Mouse (Mus musculus) spleen, adult 12 weeks (tissue): ENCODE data around the gene St6galnac1.
A peak's percentile ranks its signal among the peaks of the same experiment; 100 is the strongest.
"Not testable (repeated sequence)": the region's sequence is repeated elsewhere in the genome, so short reads cannot be mapped to it uniquely, and the experiment has no call there.

Source experiments
- DNase-seq: peaks from one replicate; pipeline ENCODE4 v3.0.0; 2022; ENCODE audit warnings: low spot score

Gene St6galnac1

DNA sequence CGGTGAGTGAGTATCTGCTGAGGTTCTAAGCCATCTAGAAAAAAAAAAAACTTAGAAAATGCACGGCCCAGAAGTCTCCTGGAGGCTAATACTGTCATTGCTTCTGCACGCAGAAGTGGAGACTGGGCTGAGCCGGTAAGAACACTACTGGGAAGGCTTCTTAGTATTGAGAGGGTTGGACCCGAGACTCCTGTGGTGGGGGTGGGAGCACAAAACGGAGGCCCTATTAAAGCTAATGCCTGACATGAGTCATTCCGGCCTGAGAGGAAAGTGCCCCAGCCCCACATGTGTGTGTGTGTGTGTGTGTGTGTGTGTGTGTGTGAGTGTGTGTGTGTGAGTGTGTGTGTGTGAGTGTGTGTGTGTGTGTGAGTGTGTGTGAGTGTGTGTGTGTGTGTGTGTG is 31.8 kb upstream of the St6galnac1 start:
- DNase-seq: no peak

GRCm38 (mm10) chr11:116806136-116807071 is 31.1 kb upstream of the St6galnac1 start:
- DNase-seq: no peak

DNA sequence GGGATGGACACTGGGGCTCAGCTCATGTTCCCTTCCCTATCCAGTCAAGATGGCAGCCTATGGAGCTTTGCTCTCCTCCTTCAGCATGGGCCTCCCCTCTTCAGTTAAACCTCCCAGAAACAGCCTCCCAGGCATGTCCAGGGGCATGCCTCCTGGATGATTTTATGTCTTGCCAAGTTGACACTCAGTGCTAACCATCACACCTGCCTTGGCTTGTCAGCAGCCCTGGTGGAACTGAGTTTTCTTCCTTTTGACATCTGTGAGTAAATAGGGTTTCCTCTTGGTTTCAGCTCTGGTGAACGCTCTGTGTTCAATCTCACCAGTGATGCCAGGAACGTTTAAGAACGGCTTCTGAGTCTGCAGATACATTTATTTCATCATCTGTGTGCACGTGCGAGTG is 27.4 kb upstream of the St6galnac1 start:
- DNase-seq: no peak

DNA sequence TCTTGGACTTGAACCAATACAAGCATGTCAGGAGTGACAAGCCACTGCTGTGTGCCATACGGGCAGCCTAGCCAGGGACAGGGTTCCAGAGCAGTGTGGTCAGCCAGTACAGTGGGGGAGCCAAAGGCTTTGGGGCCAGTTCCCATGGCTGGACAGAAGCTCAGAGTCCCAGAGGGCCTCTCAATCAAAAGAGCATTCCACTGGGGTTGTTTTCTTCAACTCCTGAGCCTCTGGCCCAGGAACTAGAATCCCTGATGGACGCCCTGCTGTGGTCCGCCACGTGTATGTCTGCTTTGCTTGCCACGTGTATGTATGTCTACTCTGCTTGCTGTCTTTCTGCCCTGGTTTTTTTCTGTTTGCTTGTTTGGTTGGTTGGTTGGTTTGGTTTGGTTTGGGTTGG is 25.8 kb upstream of the St6galnac1 start:
- DNase-seq: no peak

DNA sequence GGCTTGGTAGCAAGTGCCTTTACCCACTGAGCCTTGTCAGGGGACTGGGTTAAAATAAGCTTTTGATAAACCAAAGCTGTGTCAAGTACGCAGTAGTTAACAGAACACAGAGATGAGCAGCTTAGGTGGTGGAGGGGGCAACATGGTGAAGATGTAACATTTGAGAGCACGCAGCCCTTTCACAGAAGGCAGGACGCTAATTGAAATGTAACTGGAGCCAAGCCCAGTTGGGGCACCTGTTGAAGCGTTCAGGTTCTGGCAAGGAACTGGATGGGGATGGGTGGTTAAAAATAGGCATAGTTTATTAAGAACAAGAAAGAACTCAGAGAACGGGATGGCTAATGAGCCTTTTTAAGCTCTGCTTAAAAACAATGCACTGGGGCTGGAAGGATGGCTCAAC is 24.1 kb upstream of the St6galnac1 start:
- no peak for DNase-seq

DNA sequence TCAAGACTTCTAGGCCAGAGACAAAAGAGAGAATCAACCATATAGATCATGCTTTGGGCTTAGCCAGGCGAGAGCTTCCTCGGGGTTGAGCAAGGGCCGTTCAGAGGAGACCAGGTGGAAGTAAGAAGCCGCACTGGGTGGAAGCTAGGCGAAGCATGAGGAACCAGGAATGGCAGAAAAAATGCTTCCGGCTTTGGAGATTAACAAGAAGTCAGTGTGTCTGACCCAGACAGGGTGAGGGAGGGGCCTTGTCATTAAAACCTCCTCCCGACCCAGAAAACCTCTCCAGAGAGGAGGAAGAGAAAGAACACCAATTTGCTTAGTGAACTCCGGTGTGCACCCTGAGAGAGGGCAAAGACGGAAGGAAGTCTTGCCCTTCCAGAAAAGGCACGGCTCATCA is 8.9 kb upstream of the St6galnac1 start:
- DNase-seq: no peak

DNA sequence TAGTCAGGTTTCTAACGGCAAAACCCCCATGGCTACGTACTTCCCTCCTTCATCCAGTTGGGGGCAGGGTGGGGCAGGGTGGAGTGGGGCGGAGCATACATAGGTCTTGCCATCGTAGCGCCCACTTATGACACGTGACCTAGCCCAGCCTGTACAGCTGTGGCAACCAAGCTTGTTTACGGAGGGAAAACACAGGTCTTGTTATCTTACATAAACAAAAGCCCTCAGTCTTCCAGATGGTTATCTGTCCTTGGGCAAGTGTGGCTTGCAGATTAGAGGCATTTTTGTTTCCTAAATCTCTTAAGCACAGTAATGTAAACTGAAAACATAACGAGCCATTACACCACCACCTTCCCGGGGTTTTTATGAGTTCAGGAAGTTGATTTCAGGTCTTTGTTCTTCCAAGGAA is 7.4 kb upstream of the St6galnac1 start:
- peak; percentile 49 for DNase-seq

DNA sequence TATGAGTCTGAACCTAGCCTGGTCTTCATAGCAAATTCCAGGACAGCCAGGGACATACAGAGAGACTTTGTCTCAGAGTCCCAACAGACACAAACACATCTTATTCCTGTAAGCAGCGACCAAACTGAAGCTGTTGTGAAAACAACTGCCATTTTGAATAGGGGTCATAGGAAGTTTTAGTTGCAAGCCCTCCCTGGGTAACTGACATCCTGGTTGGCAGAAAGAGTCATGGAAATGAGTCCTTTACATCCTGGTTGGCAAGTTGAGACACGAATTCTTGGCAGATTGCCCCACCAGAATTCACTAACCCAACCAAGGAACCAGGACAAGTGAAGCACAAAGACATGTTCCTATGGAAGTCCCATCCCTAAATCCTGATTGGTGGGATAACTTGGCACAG is 2.1 kb downstream of the St6galnac1 start:
- no peak for DNase-seq

DNA sequence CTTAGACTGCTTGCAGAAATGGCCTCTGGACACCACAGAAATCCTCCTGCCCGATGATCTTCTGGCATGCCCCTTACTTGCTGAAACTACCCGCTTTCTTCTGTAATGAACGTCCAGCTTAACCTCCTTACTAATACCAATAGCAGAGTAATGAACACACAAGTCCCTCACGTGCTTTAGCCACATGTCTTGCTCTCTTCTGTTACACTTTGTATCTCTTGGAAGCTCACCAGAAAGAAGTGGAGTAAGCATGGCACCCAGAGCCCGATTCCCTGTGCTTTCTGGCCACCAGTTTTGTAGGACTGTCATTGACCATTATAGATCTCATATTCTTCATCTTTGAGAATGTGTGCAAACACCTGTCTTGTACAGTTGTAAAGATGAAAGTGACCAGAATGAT is 5.4 kb downstream of the St6galnac1 start:
- no peak for DNase-seq

- DNase-seq: no peak
Observed at GRCm38 (mm10) chr11:116764946-116765345, 10.4 kb downstream of the St6galnac1 start.

DNA sequence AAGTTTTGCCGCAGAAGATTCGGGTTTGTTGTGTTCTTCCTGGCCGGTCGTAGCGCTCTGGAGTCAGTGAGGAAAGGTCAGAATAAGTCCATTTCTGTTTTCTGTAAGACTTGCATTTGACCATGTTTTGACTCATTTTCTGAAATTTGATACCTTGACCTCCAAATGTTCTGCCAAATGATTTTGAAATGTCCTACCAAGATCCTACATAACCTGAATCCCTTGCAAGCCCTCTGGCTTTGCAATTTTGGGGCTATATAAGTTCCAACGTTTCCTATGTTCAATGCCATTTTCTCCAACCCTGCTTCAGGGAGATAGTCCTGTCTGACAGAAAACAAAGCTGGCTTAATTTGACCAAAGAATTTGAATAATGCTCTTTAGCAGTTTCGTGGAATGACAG is 11.0 kb downstream of the St6galnac1 start:
- DNase-seq: no peak

GRCm38 (mm10) chr11:116755191-116755590 is 20.1 kb downstream of the St6galnac1 start:
- DNase-seq: no peak

DNA sequence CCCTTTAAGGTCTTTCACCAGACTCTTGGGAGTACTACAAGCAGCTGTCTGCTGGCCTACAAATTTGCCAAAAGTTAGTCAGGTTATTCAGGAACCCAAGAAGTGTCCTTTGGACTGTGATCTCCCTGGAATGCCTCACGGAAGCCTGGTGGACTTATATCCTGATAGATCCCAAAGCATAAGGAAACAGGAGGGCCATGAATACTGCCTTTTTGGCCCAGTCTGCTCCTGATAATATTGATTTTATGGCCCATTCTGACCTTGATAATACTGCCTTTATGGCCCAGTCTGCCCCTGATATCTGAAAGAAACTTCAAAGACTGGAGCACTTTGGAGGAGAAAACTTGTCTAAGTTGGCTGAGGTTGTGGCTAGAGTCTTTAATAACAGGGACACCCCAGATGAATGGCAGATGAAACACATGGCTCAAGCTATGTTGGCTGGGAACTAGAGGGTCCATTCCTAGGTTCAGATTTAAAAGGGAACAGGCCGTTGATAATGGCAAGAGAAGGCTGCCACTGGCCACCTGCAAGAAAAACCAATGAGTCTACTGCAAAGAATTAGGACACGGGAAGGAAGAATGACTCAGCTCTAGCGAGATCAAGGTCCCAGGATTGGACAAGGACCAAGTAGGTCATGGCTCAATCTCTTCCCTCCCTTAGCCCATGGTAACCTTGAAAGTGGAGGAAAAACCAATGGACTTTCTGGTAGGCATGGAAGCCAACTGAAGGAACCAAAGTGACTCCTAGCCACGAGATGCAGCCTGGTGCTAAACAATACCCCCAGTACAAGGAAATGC is 21.4 kb downstream of the St6galnac1 start:
- no peak for DNase-seq

GRCm38 (mm10) chr11:116749733-116750132 is 25.6 kb downstream of the St6galnac1 start:
- DNase-seq: no peak

DNA sequence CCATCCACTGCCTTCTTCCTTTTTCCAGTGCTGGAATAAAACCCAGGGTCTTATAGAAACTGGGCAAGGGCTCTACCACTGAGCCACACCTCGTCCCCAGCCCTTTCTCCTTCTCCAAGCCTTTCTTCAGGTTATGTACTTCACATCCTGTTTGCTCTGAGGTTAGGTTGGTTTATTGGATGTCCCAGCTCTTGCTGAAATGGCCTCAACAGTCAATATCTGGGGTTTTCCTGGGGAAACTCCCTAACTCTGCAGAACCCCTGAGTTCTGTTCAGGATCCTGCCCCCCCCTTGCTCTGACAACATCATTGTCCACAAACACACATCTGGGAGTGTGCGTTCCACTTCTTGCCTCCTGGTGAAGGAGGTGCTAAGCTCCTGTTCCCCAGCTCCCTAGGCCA is 26.6 kb downstream of the St6galnac1 start:
- DNase-seq: peak; percentile 15

GRCm38 (mm10) chr11:116746822-116747221 is 28.5 kb downstream of the St6galnac1 start:
- peak; percentile 2 for DNase-seq

- DNase-seq: not testable (repeated sequence)
Observed at GRCm38 (mm10) chr11:116745457-116745856, 29.9 kb downstream of the St6galnac1 start.

- DNase-seq: no peak
Observed at GRCm38 (mm10) chr11:116738411-116738810, 36.9 kb downstream of the St6galnac1 start.

DNA sequence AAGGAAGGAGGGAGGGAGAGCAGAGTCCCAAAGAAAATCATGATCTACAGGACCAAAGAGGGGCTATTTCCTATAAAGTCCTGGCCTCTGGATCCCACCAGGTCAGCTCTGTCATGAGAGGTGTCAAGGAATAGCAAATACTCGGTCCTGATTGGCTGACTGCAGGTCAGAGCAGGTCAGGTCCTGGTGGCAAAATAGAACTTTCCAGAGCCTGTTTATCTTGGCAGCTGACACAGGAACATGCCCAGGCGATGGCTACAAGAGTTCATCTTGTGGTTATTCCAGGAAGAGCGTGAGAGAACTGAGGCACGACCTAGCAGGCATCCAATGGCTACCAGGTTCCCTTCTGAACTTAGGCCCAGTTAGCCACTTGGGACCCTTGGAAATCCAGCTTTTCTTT is 42.8 kb downstream of the St6galnac1 start:
- DNase-seq: no peak

GRCm38 (mm10) chr11:116731060-116731580 is 44.2 kb downstream of the St6galnac1 start:
- not testable (repeated sequence) for DNase-seq

DNA sequence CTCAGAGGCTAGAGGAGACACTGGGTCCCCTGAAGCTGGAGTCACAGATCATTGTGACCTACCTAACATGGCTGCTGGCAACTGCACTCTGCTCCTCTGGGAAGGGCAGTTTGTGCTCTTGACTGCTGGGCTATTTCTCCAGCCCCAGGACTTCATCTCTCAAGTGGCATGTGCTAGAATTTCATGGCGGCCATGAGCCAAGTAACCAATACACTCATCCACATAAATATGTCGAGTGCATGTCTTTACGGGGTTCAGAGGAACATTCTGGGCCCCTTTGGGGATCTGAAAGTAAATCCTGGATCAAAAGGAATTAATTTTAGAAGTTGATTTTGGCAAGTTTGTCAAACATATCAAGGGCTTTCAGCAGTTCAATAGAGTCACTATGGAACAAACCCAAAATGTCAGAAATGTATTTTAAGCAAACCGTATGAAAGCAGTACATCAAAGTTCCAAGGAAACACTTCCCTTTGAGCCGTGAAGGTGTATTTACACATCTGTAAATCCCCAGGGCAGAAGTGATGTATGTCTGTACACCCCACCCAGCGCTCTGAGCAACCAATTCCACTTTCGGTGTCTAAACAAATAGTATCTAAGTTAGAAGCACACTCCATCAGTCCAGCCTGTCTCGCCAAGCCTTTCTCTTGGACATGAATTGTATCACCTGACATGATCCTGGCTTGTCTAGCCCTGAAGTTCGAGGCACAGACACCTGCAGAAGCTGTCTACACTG is 45.9 kb downstream of the St6galnac1 start:
- DNase-seq: no peak

GRCm38 (mm10) chr11:116726156-116726555 is 49.2 kb downstream of the St6galnac1 start:
- DNase-seq: no peak
